Mouse (Mus musculus): ENCODE results near the gene Mapt. TPM values are rescaled to one million over a fixed set of nuclear protein-coding genes. Genes with fewer than 3 reads are reported as not detected.

Mapt gene
- polyA plus RNA-seq, 1 experiment = 275 TPM

GRCm38 (mm10) chr11:104316685-104317400, 85.7 kb downstream of the Mapt start:
- WGBS = 62% methylated on average over 16 of the region's 16 CpGs
- H3K4me3 ChIP-seq (replicated peaks; ENCODE audit: insufficient read depth, low read depth, low read length) = no peak overlapping the region
- TF ChIP-seq POLR2A (IDR thresholded peaks at IDR 0.05; ENCODE audit: borderline replicate concordance, insufficient read depth, low read length) = no peak
- H3K4me1 ChIP-seq (ENCODE audit: control insufficient read depth, insufficient read depth, low read length) = peaks cover 8% of the 10 kb centered on the region
- no peaks in the 10 kb centered on the region for H3K27me3 ChIP-seq (ENCODE audit: control insufficient read depth, insufficient read depth, low read length)
- DNase-seq = peak in 1 of 2 experiments; percentile 20
- H3K27ac ChIP-seq (ENCODE audit: insufficient read depth, low read length) = no peak overlapping the region

DNA sequence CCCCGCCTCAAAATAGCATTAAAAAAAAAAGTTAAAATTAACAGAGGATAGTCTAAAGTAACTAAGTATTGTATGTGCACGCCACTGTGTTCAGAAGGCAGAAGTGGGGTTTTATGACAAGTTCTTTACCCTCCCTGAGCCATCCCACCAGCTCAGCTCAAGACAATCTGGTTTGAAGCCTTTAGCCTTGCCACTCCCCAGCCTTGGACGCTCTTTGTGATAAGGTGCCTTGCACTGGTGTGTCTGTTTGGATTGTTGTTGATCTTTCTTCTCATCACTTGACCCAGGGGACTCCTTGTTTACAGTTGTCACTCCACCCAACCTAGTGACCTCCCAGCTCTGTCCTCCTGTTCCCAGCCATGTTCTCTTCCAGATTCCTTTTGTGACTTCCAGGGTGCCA, 86.4 kb downstream of the Mapt start:
- no peak for DNase-seq
- Histone ChIP-seq H3K4me3 (replicated peaks; ENCODE audit: insufficient read depth, low read depth, low read length) (no peak overlapping the region), H3K27ac (ENCODE audit: insufficient read depth, low read length) (no peak overlapping the region), H3K27me3 (ENCODE audit: control insufficient read depth, insufficient read depth, low read length) (no peaks in the 10 kb centered on the region), H3K4me1 (ENCODE audit: control insufficient read depth, insufficient read depth, low read length) (peaks cover 8% of the 10 kb centered on the region)
- WGBS = 91% methylated on average over 3 of the region's 3 CpGs
- TF ChIP-seq CTCF (IDR thresholded peaks at IDR 0.05; ENCODE audit: borderline replicate concordance, insufficient read depth, low read depth, low read length) (no peak), POLR2A (IDR thresholded peaks at IDR 0.05; ENCODE audit: borderline replicate concordance, insufficient read depth, low read length) (no peak)

- no peak for TF ChIP-seq POLR2A (IDR thresholded peaks at IDR 0.05; ENCODE audit: borderline replicate concordance, insufficient read depth, low read length)
- no peak for TF ChIP-seq CTCF (IDR thresholded peaks at IDR 0.05; ENCODE audit: borderline replicate concordance, insufficient read depth, low read depth, low read length)
- Histone ChIP-seq H3K27ac (ENCODE audit: insufficient read depth, low read length) (peak overlapping the region; percentile 59), H3K4me3 (replicated peaks; ENCODE audit: insufficient read depth, low read depth, low read length) (no peak overlapping the region), H3K27me3 (ENCODE audit: control insufficient read depth, insufficient read depth, low read length) (no peaks in the 10 kb centered on the region), H3K4me1 (ENCODE audit: control insufficient read depth, insufficient read depth, low read length) (peaks cover 8% of the 10 kb centered on the region)
- peak; percentile 68 to 72 for DNase-seq
- 9% methylated on average over 24 of the region's 24 CpGs for WGBS
These were observed 88.0 kb downstream of the Mapt start for GRCm38 (mm10) chr11:104318940-104319781.

GRCm38 (mm10) chr11:104320511-104320910, 89.3 kb downstream of the Mapt start:
- H3K4me3 ChIP-seq (replicated peaks; ENCODE audit: insufficient read depth, low read depth, low read length) = no peak overlapping the region
- no peak for DNase-seq
- H3K4me1 ChIP-seq (ENCODE audit: control insufficient read depth, insufficient read depth, low read length) = peaks cover 8% of the 10 kb centered on the region
- H3K27ac ChIP-seq (ENCODE audit: insufficient read depth, low read length) = no peak overlapping the region
- 41% methylated on average over 5 of the region's 5 CpGs for WGBS
- no peaks in the 10 kb centered on the region for H3K27me3 ChIP-seq (ENCODE audit: control insufficient read depth, insufficient read depth, low read length)
- TF ChIP-seq POLR2A (IDR thresholded peaks at IDR 0.05; ENCODE audit: borderline replicate concordance, insufficient read depth, low read length) = no peak
- TF ChIP-seq CTCF (IDR thresholded peaks at IDR 0.05; ENCODE audit: borderline replicate concordance, insufficient read depth, low read depth, low read length) = no peak

GRCm38 (mm10) chr11:104322142-104322541, 91.0 kb downstream of the Mapt start:
- DNase-seq = no peak
- Histone ChIP-seq H3K27ac (ENCODE audit: insufficient read depth, low read length) (no peak overlapping the region), H3K4me3 (replicated peaks; ENCODE audit: insufficient read depth, low read depth, low read length) (no peak overlapping the region), H3K27me3 (ENCODE audit: control insufficient read depth, insufficient read depth, low read length) (no peaks in the 10 kb centered on the region), H3K4me1 (ENCODE audit: control insufficient read depth, insufficient read depth, low read length) (peaks cover 8% of the 10 kb centered on the region)
- WGBS = 27% methylated on average over 4 of the region's 4 CpGs
- no peak for TF ChIP-seq POLR2A (IDR thresholded peaks at IDR 0.05; ENCODE audit: borderline replicate concordance, insufficient read depth, low read length)
- no peak for TF ChIP-seq CTCF (IDR thresholded peaks at IDR 0.05; ENCODE audit: borderline replicate concordance, insufficient read depth, low read depth, low read length)

GRCm38 (mm10) chr11:104327462-104327861, 96.3 kb downstream of the Mapt start:
- WGBS = 100% methylated on average over 1 of the region's 1 CpGs
- TF ChIP-seq POLR2A (IDR thresholded peaks at IDR 0.05; ENCODE audit: borderline replicate concordance, insufficient read depth, low read length) = no peak
- TF ChIP-seq CTCF (IDR thresholded peaks at IDR 0.05; ENCODE audit: borderline replicate concordance, insufficient read depth, low read depth, low read length) = no peak
- Histone ChIP-seq H3K27ac (ENCODE audit: insufficient read depth, low read length) (no peak overlapping the region), H3K4me1 (ENCODE audit: control insufficient read depth, insufficient read depth, low read length) (peaks cover 5% of the 10 kb centered on the region), H3K4me3 (replicated peaks; ENCODE audit: insufficient read depth, low read depth, low read length) (no peak overlapping the region), H3K27me3 (ENCODE audit: control insufficient read depth, insufficient read depth, low read length) (no peaks in the 10 kb centered on the region)
- DNase-seq = no peak

GRCm38 (mm10) chr11:104327946-104328345, 96.8 kb downstream of the Mapt start:
- Histone ChIP-seq H3K27ac (ENCODE audit: insufficient read depth, low read length) (no peak overlapping the region), H3K27me3 (ENCODE audit: control insufficient read depth, insufficient read depth, low read length) (no peaks in the 10 kb centered on the region), H3K4me3 (replicated peaks; ENCODE audit: insufficient read depth, low read depth, low read length) (no peak overlapping the region), H3K4me1 (ENCODE audit: control insufficient read depth, insufficient read depth, low read length) (peaks cover 5% of the 10 kb centered on the region)
- WGBS = 64% methylated on average over 6 of the region's 6 CpGs
- TF ChIP-seq POLR2A (IDR thresholded peaks at IDR 0.05; ENCODE audit: borderline replicate concordance, insufficient read depth, low read length) (no peak), CTCF (IDR thresholded peaks at IDR 0.05; ENCODE audit: borderline replicate concordance, insufficient read depth, low read depth, low read length) (no peak)
- no peak for DNase-seq
